Mouse (Mus musculus): ENCODE data around the gene Harbi1.

Gene Harbi1

GRCm38 (mm10) chr2:91710272-91711234 is at the start of gene Harbi1, which contains the start of gene Atg13:
Gene Harbi1 (plus strand): TSS chr2:91710852.
Gene Atg13 (minus strand): TSS chr2:91710576.
- DNase-seq, result peak; percentile 94

GRCm38 (mm10) chr2:91660981-91661380 is 49.7 kb upstream of the Harbi1 start:
- no peak for DNase-seq

- DNase-seq, result no peak
Measured at GRCm38 (mm10) chr2:91664780-91665179, 45.9 kb upstream of the Harbi1 start.

- no peak for DNase-seq
Measured at GRCm38 (mm10) chr2:91666386-91666910, 44.2 kb upstream of the Harbi1 start.

- DNase-seq, result no peak
Measured at GRCm38 (mm10) chr2:91667747-91668146, 42.9 kb upstream of the Harbi1 start.

- no peak for DNase-seq
Measured at GRCm38 (mm10) chr2:91669326-91669725, 41.3 kb upstream of the Harbi1 start.

GRCm38 (mm10) chr2:91670038-91670437 is 40.6 kb upstream of the Harbi1 start:
- no peak for DNase-seq

GRCm38 (mm10) chr2:91673587-91673986 is 37.1 kb upstream of the Harbi1 start:
- no peak for DNase-seq

- DNase-seq, result no peak
Measured at GRCm38 (mm10) chr2:91674895-91675294, 35.8 kb upstream of the Harbi1 start.

- no peak for DNase-seq
Measured at GRCm38 (mm10) chr2:91676420-91676819, 34.2 kb upstream of the Harbi1 start.

- no peak for DNase-seq
Measured at GRCm38 (mm10) chr2:91676961-91677360, 33.7 kb upstream of the Harbi1 start.

GRCm38 (mm10) chr2:91682850-91683249 is 27.8 kb upstream of the Harbi1 start:
- DNase-seq, result peak; percentile 31

GRCm38 (mm10) chr2:91683919-91684318 is 26.7 kb upstream of the Harbi1 start:
- no peak for DNase-seq

GRCm38 (mm10) chr2:91689452-91689851 is 21.2 kb upstream of the Harbi1 start:
- no peak for DNase-seq

- no peak for DNase-seq
Measured at GRCm38 (mm10) chr2:91695436-91696224, 15.0 kb upstream of the Harbi1 start.

- DNase-seq, result no peak
Measured at GRCm38 (mm10) chr2:91696225-91696590, 14.4 kb upstream of the Harbi1 start.

GRCm38 (mm10) chr2:91699225-91699624 is 11.4 kb upstream of the Harbi1 start:
- no peak for DNase-seq

GRCm38 (mm10) chr2:91701366-91701765 is 9.3 kb upstream of the Harbi1 start:
- no peak for DNase-seq

- no peak for DNase-seq
Measured at GRCm38 (mm10) chr2:91705736-91706135, 4.9 kb upstream of the Harbi1 start.

GRCm38 (mm10) chr2:91706456-91706855 is 4.2 kb upstream of the Harbi1 start:
- DNase-seq, result no peak

GRCm38 (mm10) chr2:91708361-91708760 is 2.3 kb upstream of the Harbi1 start:
- no peak for DNase-seq

- DNase-seq, result no peak
Measured at GRCm38 (mm10) chr2:91711256-91711925, 739 bp downstream of the Harbi1 start.

GRCm38 (mm10) chr2:91714921-91715320 is 4.3 kb downstream of the Harbi1 start:
- no peak for DNase-seq

Measured in liver (tissue).